13 mouse cellular contexts compared by ENCODE assay signal in genomic region chr14:71588006-71588405, GRCm38 (mm10).
"Had no signal": no experiment of that assay in that cellular context is flagged by ENCODE, and none has a peak within 500 bp of the region (broad histone marks: within the 10 kb centered on the region; RNA-seq: fewer than 3 reads in every experiment).

No protein-coding gene starts in this region.

- ATAC-seq: intestine, embryonic 16.5 days; liver, postnatal 0 days; midbrain, embryonic 13.5 days; midbrain, embryonic 16.5 days had no signal

- DNase-seq: kidney, adult 18-20 months; kidney, adult 9 months; kidney, postnatal 14 days; kidney, postnatal 4 days; liver, postnatal 0 days; lung, postnatal 10 days; lung, postnatal 36 days; retina, postnatal 1 day; right cerebral cortex, postnatal 4 days; thymus, postnatal 36 days had no signal
